Mouse (Mus musculus) hematopoietic stem cell, adult 5-6 weeks (primary cell): ENCODE results near the gene Ndufb7. TPM values are rescaled to one million over a fixed set of nuclear protein-coding genes. Genes with fewer than 3 reads are reported as not detected.
A peak's percentile ranks its signal among the peaks of the same experiment; 100 is the strongest.
"Not testable (repeated sequence)": the region's sequence is repeated elsewhere in the genome, so short reads cannot be mapped to it uniquely, and the experiment has no call there.

Experiments
- ATAC-seq, 2 experiments: fragments of 125-278 bp in 1 of 2; replicated peaks in 1 of 2; 2 replicates each; pipeline ENCODE4 v1.8.0; 2016 to 2017; ENCODE audit warnings: inconsistent platforms in 2 of 2, mild to moderate bottlenecking in 2 of 2, moderate number of reproducible peaks in 2 of 2, low read depth in 1 of 2, moderate TSS enrichment in 1 of 2; ENCODE audit not compliant: low FRiP score in 2 of 2, poor library complexity in 2 of 2, severe bottlenecking in 2 of 2, insufficient read depth in 1 of 2, low TSS enrichment in 1 of 2
- total RNA-seq: library from RNA; stranded (forward); fragments of 172-1452, 232-1000 nt; gene quantifications from 2 replicates; pipeline ENCODE4 v1.2.3, GENCODE M21; 2017

Gene Ndufb7
- 103 and 142 TPM in 2 replicates for total RNA-seq

DNA sequence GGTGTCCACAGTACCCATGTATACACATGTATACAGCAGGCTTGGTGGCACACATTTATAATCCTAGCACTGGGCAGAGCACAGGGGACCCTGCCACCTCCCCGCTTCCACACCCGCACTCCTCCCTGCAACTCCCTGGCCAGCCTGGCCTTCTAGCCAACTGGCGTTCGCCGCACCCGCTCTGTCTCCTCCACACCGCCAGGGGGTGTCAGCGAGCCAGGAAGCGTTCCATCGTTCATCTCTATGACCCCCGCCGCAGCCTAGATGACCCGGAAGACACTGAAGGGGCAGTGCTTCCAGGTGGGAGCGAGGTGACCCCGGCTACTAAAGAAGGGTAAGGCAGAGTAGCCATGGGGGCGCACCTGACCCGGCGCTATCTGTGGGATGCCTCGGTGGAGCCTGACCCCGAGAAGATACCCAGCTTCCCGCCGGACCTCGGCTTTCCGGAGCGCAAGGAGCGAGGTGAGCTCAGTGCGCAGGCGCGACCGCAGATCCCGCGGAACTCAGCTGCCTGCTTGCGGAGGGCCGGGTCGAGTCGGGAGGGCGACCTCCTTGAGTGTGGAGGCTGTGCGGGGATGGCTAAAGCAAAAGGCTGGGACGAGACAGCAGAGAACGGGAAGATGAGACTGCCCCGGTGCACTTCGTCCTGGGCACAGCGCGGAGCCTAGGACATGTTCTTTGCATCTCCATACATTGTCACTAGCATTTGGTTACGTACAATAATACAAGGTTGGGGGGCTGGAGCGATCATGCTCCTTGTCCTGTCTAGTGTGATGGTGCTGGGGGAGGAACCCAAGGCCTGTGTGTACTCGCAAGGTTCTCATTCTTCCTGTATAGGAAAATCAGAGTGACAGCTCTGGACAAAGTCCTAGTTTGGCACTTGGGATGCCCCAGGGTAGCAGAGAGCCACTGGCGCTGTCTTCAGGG lies at the start of gene Ndufb7:
Gene Ndufb7, plus strand, starts transcription at position 203 of the 927 bp plus-strand sequence.
- ATAC-seq = peak; percentile 89 to 91

DNA sequence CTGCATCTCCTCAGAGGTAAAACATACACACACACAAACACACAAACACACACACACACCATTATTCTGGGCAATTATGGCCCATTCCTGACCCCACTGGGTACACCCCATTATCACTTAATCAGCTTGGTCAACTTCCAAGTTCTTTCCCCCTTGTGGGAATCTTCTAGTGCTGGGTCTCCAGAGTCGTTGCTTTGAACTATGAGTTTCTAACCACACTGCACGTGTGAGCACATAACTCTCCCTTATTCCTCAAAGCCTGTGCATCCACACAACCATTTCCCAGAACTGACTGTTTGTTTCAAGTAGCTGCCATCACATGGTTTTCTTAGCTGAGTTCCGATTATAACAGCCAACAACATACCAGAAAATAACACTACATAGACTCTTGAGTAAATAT lies 46.0 kb upstream of the Ndufb7 start:
- ATAC-seq = no peak

DNA sequence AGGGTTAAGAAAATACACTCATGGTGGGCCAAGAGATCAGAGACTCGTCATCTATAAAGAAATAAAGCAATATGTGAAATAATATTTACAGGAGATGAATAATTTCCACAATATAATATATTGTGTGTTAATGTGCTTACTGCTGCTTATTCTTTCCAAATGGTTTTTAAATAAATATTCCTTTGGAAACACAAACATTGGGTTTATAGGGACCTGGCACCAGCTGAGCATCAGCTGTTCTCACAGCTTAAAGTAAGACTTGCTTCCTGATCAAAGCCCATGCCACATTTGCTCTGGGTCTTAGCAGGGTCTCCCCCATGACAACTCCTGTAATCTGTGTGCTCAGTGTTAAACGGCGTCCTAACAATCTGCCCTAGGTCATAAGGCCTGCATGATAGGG lies 45.6 kb upstream of the Ndufb7 start:
- ATAC-seq = not testable (repeated sequence)

DNA sequence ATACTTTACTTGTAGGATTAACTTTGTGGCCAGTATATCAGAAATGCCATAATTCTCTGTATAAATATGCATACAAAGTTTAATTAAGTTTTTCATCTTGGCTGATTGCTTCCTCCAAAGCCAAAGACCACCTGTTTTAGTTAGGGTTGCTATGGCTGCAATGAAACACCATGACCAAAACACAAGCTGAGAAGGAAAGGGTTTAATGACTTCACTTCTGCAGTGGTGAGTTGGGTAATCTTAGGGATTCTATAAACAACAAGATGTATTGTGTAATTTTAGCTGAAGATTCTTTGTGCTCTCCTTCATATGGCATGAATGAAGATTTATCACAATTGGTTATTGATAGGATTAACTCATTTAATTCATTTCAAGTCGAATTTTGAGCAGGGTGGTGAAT lies 45.2 kb upstream of the Ndufb7 start:
- ATAC-seq = no peak

DNA sequence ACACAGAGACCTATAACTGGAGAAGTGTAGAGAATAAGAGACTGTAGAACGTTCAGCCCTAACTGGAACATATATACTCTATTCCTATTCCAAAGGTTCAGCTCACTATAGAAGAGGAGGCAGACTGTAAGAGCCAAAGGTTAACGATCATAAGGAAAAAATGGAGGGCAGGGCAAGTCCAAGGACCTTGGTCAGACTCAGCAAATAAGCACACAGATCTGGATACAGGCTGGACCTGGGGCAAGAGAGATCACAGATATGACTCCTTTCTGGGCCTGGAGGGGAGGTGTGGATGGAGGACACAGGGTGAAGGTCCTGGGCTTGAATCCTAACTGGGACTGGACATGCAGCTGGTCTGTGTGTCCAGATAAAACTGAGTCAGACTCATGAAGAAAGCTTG lies 31.7 kb upstream of the Ndufb7 start:
- ATAC-seq = no peak

DNA sequence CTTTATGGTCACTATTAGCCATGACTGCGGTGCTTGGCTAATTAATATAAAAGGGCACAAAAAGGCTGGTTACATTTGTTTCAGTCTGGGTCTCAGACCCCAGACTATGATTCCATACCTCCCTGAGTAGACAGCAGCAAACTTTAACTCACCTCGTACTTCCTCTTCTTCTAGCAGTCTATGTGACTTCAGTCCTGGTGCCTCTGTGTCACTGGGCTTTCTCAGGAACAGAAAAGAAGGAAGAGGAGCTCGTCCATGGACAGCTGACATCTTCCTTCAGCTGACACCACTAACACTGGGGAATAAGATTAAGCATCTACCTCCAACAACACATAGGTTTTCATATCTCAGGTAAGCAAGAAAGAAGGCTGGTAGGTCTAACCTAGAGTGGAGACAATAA lies 30.7 kb upstream of the Ndufb7 start, which contains the start of gene Olfr370:
Gene Olfr370, plus strand, starts transcription at position 45 of the 400 bp plus-strand sequence.
- no peak for ATAC-seq

DNA sequence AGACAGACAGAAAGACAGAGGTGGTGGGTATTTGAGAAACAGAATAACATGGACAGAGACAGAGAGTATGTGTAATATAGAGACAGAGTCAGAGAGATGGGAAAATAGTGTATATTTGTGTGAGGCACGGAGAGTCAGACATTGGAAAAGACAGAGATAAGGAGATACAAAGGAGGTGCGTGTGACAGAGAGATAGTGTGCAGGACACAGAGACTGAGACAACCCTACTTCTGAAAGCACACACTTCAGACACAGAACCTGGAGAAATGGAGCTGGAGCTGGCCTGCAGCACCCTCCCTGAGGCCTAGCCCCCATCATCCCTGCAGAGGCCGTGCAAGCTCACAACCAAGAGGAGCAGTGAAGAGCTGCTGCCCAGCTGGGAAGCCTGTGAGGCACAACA lies 3.8 kb upstream of the Ndufb7 start:
- ATAC-seq = no peak

DNA sequence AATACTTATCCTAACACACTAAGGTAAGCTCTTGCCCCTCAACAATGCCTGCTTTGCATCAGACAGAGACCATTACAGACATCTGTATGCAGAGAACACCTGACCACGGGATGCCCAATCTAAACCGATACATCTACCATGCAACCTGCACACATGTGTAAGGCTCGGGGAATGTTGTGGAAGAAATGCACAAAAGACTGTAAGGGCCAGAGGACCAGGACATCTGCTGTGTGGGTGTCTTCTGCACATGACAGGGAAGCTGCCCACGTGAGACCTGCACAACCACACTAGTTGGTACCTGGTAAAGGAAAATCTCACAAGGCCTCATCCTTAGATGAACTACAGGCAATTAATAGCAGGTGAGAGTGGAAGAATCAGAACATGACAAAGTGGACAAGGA lies 3.2 kb upstream of the Ndufb7 start:
- ATAC-seq = no peak

DNA sequence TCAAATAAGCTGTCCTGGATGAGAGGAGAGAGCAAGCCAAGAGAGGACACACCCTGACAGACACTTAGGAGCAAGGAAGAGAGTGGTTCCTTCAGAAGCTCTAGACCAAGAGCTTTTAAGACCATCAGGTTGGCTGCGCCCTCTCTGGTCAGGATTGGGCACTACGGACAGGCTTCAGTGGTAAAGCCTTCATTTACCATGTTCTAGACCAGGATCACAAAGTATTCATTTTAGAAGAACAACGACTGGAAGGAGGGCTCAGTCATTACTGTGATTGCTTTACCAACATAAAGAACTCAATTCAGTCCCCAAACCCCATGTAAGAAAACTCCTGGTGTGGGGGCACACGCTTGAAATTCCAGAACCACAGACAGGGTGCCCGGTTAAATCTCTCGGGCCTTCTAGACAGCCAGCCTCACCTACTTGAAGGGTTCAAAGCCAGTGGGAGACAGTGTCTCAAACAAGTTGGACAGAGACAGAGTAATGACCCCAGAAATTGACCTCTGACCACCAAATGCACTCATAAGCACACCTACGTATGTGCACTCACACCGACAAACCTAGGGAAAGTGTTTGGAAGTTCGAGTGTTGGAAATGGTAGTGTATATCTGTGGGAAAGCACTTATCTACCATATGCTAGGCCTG lies 618 bp upstream of the Ndufb7 start:
- ATAC-seq = no peak

DNA sequence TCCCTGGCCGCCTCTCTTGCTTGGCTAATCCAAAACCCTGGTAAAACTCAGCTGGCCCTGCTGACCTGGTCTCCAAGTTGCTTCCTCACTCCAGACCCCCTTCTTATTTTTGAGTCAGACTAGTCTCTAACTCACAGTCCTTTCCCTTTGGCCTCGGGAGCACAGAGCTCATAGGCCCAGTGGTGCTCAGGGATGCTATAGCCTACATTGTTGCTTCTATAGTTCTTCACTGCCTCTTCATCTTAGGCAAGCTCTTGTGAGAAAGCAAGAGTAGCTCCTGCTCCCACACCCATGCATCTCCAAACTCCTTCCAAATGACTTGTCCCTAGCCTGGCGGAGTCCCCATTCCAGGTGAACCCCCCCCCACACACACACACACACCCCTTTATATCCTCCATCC lies 1.2 kb downstream of the Ndufb7 start:
- ATAC-seq = no peak

DNA sequence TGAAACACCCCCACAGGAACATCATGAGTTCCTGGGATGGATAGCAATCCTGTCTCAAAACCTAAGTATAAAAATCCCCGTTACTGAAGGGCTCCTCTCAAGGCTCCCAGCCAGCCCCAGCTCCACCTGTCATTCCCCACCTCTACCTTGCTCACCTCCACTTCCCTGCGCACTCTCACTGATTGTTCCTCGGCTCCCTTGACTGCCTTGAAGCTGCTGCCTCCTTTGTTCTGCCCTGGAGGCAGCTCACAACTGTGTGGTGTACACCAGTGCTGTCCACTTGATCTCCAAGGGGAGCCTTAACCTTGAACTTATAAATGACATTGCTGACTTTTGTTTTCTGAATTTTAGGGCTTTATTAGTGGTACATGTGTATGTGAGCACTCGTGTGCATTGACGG lies 1.7 kb downstream of the Ndufb7 start:
- no peak for ATAC-seq

DNA sequence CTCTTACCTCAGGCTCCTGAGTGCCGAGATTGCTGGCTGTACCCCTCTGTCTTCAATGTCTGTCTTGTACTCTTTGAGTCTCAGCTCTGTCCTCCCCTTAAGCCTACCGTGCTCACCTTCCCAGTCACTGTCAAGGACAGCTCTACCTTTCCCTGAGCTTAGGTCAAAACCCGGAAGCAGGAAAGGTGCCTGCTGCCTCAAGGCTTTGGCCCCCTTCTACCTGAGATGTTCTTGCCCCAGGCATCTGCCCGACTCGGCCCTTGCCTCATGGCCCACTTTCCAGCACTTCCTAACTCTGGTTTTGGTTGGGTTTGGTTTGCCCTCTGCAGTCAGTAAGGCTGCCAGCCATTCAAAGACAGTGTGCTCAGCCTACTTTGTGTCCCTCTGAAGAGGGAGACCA lies 2.3 kb downstream of the Ndufb7 start:
- ATAC-seq = no peak

DNA sequence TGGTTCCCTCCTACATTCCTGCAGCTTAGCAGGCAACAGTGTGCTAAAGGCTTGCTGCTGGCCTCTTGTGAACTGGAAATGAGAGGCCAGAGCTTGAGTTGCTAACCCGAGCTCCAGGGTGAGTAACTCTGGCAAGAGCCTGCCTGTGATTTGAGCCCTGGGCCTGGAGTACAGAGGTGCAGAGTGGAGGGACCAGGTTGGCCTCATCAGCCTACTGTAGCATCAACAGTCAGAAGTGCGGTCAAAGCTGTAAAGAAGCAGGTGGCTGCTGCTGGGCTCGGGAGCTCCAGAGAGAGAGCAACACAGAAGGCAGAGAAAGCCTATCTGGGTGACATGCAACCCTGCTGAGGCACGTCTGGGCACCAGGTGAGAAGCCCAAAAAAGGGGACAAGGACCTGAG lies 2.7 kb downstream of the Ndufb7 start:
- no peak for ATAC-seq

DNA sequence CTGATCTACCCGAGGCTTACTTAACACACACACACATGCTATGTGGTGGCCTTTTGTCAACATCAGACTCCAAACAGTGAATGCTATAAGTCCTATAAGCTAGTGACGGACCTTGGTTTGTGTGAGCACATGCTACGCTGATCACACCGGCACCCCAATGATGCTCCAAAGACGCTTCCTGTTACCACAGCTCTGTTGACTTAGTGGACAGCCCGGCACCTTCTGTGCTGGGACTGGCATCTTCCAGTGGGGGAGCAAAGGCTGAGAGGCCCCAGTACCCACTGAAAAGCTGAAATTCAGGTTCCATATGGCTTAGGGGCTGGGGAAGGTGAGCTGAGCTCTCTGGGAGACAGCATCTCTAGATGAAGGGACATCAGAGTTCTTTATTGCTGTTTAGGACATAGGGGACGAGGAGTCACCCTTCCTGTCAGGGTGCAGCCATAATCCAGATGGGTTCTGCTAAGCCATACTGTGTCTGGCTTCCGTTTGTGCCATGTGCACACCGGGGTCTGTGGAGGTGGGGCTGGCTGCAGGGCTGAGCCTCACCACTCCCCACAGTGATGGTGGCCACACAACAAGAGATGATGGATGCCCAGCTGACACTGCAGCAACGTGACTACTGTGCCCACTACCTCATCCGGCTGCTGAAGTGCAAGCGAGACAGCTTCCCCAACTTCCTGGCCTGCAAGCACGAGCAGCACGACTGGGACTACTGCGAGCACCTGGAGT lies 4.0 kb downstream of the Ndufb7 start:
- ATAC-seq = no peak

DNA sequence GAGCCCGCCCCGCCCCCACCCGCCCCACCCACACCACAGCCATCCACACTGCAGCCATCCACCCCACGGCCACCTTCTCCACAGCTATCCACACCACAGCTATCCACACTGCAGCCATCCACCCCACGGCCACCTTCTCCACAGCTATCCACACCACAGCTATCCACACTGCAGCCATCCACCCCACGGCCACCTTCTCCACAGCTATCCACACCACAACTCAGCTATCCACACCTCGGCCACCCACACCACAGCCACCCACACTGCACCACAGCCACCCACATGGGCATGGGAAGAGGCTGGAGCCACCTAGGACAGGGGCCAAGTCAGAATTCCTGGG lies 4.5 kb downstream of the Ndufb7 start:
- not testable (repeated sequence) for ATAC-seq

DNA sequence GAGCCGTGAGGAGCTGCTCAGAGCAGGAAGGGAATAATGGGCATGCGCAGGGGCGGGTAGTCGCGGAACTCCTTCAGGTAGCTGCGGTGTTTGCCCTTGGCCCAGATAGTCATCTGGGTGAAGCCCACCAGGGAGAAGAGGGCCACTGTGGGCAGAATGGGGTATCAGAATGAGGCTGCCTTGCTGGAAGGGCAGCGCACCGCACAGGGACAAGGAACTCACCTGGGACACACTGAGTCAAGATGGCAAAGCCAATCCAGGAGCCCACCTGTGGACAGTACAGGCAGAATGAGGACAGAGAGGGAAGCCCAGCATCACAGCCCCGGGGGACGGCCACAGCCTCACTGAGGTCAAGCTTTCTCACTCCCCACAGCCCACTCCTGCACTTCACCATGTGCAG lies 5.3 kb downstream of the Ndufb7 start:
- ATAC-seq = no peak

DNA sequence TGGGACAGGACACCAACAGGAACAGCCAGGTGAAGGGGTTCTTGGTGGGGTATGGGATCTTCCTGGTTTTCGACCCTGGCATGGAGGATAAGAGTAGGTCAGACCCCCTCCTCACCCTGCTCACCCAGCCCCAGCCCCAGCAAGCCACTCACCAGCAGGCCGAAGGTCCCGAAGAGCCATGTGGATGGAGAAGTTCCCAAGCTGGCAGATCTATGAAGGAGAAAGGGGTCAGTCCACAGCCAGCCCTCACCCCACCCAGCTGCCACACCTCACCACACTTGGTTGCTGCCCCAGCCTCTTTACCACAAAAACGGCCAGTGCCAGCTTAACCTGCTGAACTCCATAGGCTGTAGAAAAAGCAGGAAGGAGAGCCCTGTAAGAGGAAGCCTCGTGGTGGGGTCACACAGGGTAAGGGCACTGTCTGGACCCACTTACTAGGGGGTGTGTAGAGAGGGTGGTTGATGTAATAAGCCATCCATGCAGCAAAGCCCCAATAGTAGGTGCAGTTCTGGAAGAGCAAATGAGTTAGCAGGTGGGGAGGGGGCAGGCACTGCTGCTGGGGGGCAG lies 5.9 kb downstream of the Ndufb7 start:
- no peak; a peak in 1 of 4 replicates for ATAC-seq
